Mouse (Mus musculus): Measurements from ENCODE around the gene Zzz3.

DNA sequence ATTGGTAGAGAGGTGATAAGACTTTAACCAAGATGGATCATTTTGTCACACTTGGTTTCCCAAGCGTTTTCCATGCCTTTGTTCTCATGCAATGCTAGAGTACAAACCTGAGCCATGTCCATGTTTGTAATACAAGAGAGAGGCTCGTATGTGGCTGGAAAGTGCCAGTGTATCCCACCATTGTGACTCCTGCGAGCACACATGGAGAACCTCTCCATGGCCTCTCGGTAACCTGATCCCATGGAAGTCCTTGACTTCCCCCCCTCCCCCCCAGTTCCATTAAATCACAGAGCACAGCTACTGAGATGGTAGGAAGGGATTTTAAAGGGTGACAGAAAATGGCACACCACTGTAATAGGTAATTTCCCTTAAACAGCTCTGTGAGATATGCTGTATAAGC is 65.5 kb downstream of the Zzz3 start:
- TF ChIP-seq CTCF (IDR thresholded peaks at IDR 0.05; ENCODE audit: low read depth) (no peak), EP300 (IDR thresholded peaks at IDR 0.05; ENCODE audit: low read depth) (no peak)

Measured in heart, postnatal 0 days (tissue).